Mouse (Mus musculus): ENCODE measurements at regions not wholly inside any gene's neighbourhood (a gene's known extent, or its start where the extent isn't known, plus 50 kb on each side); places are given as distances from the start of the nearest gene placed in this dataset.

DNA sequence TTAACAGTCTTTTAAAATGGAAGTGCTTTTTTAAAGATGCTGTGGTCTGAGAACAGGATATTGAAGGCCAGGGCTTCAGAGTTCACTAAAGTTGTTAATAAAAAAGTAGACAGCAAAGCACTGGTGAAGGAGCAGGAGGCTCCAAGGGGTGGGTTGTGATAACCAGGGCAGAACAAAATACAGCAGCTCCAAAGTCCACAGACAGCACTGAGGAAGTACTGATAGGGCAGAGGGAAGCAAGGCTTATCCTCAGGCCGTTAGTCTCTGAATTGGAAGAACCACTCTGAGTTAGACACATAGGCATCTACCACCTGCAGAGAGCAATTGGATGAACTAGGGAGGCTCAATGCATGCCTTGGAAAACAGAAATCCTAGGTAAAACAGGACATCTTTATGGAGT, 62.1 kb downstream of the P2ry1 start:
- intact Hi-C loops (cut with DNase I), result no loop called here
- no peak for DNase-seq (ENCODE audit: low spot score in 2 of 2)

DNA sequence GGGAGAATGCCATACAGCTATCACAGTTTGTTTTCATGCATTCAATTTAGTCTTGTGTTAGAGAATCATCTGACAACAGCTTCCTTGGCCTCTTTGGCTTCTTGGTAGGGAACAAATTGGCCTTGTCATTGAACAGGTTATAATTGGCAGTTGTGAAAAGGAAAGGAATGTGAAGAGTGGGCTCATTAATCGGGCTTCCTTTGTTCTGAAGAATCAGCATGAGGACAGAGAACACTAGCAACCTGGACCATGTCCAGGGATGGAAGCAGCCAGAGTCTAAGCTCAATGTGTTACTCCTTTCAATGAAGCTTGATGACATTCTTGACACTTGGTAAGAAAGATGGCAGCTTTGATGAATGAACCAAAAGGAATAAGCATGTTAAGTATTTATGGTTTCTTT, 64.5 kb downstream of the P2ry1 start:
- intact Hi-C loops (cut with DNase I), result no loop called here
- no peak for DNase-seq (ENCODE audit: low spot score in 2 of 2)

DNA sequence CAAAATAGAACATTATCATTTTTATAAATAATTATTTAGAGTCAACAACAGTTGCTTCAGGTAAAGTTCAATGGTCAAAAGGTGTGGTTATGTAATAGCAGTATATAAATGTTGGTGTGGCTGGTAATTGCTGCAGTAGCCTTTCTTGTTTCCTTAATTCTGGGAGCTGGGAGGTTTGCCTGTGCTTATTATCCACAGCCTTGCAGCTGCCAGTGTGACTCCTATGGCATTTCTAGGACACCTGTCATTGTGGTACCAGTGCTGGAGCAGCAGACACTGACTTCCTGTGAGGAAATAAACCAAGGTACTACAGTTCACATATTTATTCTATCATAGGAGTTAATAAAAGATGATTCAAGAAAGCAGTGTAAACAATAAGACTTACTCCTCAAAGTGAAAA, 65.6 kb downstream of the P2ry1 start:
- intact Hi-C loops (cut with DNase I), result no loop called here

DNA sequence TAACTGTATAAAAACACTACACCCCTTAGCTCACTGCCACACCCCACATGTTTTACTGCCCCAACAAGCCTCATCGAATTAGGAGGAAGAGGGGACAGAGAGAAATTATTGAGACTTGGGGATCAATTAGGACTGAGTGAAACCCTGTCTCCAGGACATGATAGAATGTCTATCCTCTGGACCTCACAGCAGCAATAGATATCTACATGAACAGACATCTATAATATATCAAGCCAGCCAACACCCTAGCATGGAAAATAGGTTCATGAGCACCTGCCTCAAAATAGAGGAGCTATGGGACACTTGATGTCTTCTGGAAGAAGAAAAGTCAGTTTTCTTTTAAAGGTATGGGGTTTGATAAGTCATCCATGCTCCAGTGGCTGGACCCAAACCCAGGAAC, 68.4 kb downstream of the P2ry1 start:
- intact Hi-C loops (cut with DNase I), result no loop called here

More for the DNA sequence above, 65.6 kb downstream of the P2ry1 start:
- no peak for DNase-seq (ENCODE audit: low spot score in 2 of 2)

DNA sequence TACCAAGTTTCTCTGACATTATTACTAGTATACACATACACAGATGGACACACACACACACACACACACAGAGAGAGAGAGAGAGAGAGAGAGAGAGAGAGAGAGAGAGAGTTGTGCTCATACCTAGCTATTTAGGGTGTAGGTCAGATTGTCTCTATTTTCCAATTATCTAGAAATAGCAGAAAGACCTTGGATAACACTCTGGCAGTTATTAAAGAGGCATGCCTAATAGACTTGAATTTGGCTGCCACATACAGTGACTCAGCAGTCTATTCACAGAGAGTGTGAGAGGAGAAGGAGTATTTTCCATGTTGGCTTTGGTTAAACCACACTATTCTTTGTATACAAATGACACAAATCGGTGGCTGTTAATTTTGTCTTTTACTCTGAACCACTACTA, 69.7 kb downstream of the P2ry1 start:
- intact Hi-C loops (cut with DNase I), result no loop called here
- no peak for DNase-seq (ENCODE audit: low spot score in 2 of 2)

More for the DNA sequence above, 68.4 kb downstream of the P2ry1 start:
- no peak for DNase-seq (ENCODE audit: low spot score in 2 of 2)

DNA sequence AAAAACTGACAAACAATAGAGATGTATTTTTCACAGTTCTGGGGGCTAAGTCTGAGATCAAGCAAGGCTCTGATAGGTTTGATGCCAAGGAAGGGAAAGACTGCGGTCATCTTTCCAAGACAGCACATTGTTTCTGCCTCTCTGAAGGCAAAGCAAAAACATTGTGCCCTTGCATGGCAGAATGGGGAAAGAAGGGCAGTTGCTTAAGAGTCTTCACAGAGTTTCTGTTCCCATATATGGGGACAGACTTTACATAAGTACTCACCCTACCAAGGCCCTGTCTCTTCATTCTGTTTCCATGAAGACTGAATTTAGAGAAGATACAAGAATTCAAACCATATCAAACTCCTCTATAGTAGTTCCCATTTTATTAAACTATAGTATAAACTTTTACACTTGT, 70.5 kb downstream of the P2ry1 start:
- DNase-seq (ENCODE audit: low spot score in 2 of 2), result no peak
- intact Hi-C loops (cut with DNase I), result no loop called here

DNA sequence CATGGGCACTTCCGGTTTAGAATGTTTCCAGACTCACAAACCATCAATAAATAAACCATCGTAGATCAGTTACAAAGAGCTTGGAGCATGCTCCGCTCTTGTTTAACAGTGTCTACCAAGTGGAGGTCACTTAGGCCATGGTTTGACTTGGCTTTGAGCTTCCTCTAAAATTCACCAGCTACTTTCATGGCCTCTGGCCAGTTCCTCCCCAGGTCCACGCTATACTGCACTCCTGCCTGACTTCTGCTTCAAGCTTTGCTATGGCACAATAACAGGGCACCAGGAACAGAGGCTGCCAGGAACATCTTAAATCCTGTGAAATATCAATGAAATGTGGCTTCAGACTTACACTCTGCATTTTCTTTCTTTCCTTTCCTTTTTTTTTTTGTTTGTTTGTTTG, 71.2 kb downstream of the P2ry1 start:
- no peak for DNase-seq (ENCODE audit: low spot score in 2 of 2)
- intact Hi-C loops (cut with DNase I), result no loop called here

DNA sequence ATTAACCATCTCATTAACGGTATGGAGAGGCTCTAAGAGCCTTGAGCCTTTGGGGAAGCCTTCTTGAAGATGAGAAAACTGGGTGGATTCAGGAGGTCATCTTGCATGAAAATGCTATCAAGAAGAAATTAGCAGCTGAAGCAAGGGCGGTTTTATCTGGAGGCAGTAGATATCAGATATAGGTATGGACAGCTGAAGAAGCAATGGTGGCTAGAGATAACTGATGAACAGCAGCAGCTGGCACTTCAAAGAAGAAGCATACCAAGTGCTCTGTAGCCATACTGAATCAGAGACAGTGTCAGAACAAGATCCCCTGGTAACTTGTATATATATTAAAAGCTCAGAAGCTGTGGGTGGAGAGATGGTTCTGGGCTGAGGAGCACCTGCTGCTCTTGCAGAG, 73.2 kb downstream of the P2ry1 start:
- no peak for DNase-seq (ENCODE audit: low spot score in 2 of 2)
- intact Hi-C loops (cut with DNase I), result no loop called here

DNA sequence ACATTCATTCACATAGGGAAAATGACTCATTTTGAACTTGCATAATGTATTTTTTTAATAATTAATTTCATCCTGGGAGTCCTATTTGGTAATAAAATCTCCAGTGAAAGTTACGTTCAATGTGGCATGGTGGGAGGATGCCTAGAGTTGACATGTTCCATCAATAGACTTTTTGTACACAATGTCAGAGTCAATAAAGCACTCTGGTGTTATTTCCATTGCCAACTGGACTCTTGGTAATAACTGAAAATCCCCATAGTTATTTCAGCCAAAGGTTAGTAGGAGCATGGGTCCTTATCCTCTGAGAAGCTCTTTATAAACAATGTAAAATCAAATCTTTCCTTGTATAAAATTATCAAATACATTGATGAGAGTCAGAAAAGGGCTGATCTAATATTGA, 87.3 kb downstream of the P2ry1 start:
- no peak for DNase-seq (ENCODE audit: low spot score in 2 of 2)
- intact Hi-C loops (cut with DNase I), result no loop called here

DNA sequence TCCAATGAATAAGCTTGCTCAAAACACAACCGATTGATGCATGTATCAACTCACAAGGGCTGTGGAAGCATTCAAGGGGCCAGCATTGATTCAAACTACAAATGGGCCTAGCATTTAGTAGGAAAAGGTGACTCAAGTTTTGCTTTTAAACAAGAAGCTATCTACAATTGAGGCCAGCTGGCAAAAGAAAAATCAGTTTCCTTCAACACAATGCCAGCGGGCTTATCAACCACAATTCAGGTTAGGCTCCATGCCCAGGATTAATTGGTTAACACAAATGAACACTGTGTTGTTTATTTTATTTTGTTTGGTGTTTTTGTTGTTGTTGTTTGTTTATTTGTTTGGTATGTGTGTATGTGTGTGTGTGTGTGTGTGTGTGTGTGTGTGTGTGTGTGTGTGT, 89.4 kb downstream of the P2ry1 start:
- intact Hi-C loops (cut with DNase I), result no loop called here
- no peak for DNase-seq (ENCODE audit: low spot score in 2 of 2)

DNA sequence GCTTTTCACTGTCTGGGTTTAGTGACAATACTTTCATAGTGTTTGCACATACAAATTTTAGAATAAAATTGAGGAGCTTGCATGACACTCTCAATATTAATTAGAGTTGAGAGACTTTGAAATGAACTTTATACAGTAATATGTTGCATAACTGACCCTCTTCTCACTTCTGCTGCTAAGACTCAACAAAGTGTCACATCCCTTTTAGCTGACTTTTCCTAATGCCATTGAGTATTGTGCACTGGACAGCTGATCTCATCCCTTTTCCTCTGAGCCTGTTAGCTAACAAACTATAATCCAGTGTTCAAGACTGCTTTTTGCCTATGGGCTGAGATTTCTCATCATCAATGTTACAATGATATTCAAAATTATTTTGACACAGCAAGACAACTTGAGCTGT, 113.8 kb downstream of the P2ry1 start:
- no peak for DNase-seq (ENCODE audit: low spot score in 2 of 2)
- intact Hi-C loops (cut with DNase I), result no loop called here

DNA sequence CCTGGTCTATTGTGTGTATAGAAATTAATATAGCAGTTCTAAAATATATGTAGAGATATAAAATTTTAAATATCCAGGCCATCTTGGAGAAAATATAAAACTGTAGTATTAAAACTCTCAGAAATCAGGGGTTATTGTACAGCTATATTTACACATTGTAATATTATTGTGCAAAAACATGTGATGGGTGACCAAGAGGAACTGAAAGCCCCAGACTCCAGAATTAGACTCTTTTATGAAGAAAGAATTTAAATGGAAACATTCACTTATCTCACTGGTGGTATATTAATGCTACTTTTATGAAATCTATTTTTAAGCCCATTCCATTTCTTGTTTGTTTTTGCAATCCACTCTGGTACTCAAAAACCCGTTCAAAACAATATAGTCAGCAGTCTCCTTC, 130.5 kb downstream of the P2ry1 start:
- intact Hi-C loops (cut with DNase I), result no loop called here

DNA sequence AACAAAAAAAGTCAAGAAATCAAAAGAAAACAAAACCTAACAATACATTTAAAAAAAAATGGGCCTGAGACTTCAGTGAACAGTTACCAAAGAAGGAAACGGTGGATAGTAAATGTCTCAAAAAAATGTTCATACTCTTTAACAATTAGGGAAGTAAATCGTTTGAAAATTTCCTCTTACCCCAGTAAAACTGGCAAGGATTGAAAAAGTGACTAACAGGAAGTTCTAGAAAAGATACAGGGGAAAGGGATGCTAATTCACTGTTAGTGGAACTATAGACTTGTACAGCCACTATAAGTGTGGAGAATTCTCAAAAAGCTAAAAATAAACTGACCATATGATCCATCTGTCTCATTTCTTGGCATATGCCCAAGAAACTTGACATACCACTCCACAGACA, 151.5 kb downstream of the P2ry1 start:
- no peak for DNase-seq (ENCODE audit: low spot score in 2 of 2)
- intact Hi-C loops (cut with DNase I), result no loop called here

More for the DNA sequence above, 130.5 kb downstream of the P2ry1 start:
- DNase-seq (ENCODE audit: low spot score in 2 of 2), result no peak

DNA sequence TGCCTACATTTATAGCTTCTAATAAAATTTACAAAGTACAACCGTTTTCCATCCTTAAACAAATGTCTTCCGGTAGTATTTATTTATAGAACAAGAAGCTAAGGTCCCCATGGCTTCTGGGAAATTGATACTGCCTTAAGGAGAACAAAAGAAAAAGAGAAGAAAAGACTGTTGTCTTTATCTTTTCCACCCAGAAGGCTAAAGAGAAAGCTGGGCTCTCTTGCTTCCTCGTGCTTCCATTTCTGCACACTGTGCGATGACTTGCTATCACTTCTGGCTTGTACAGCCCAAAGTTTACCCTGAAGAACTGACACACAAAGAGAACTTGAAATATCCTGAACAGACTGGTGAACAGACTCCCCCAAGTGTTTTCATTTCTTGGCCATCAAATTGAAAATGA, 157.2 kb downstream of the P2ry1 start:
- intact Hi-C loops (cut with DNase I), result no loop called here
- DNase-seq (ENCODE audit: low spot score in 2 of 2), result no peak

DNA sequence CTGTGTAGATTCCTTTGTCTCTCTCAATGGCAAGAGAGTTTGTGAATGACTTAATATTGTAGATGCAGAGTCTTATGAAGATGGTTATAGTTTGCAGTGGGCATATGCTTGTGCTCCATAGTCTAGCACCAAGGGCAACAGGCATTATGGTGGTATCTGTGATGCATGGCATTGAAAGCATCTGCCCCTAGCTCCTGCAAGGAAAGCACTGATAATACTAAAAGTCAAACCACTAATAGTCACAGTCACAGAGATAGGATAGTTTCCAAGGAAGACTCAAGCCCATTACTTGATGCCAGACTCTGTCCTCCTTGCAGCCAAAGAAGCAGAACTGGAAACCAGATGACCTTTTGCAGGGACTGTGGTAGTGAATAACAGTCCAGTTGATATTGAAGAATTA, 158.8 kb downstream of the P2ry1 start:
- intact Hi-C loops (cut with DNase I), result no loop called here
- no peak for DNase-seq (ENCODE audit: low spot score in 2 of 2)

DNA sequence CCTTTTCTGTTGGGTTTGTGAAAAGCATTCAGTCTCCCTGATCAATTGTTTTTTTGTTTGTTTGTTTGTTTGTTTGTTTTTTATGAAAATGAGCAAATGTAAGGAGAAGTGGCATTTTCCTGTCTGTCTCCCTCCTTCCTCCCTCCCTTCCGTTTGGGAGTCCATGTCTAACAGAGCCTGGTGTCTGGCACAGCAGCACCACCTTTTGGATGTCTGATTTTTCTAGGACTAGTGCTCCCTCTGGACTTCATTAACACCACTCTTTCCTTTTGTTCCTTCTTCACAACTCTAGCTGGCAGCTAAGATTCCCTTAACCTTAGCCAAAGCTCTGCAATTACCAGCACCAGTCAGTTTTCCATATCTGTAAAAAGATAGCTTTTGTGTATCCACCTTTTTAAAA, 175.6 kb upstream of the Rap2b start:
- intact Hi-C loops (cut with DNase I), result loop anchor here (10.0 kb wide), 1 partner anchor 421 kb away; no protein-coding TSS in a partner anchor
- DNase-seq (ENCODE audit: low spot score in 2 of 2), result peak in 1 of 2 experiments; percentile 8

DNA sequence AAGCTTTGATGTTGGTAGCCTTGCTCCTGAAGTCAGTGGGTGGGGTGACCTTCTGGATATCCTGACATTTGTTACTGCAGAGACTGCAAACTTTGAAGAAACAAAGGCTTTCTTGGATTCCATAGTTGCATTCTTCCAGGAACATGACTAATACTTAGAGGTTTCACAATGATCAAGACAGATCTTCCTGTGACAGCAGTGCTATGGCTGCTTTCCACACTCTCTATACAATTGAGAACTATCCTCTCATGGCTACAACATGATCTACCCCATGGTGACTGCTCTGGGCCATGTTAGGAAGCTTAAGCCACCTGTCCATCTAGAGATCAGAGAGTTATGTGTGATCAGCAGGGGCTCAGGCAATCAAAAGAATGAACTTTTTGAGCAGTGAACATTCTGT, 172.8 kb upstream of the Rap2b start:
- intact Hi-C loops (cut with DNase I), result loop anchor here (10.0 kb wide), 1 partner anchor 424 kb away; no protein-coding TSS in a partner anchor
- no peak for DNase-seq (ENCODE audit: low spot score in 2 of 2)

DNA sequence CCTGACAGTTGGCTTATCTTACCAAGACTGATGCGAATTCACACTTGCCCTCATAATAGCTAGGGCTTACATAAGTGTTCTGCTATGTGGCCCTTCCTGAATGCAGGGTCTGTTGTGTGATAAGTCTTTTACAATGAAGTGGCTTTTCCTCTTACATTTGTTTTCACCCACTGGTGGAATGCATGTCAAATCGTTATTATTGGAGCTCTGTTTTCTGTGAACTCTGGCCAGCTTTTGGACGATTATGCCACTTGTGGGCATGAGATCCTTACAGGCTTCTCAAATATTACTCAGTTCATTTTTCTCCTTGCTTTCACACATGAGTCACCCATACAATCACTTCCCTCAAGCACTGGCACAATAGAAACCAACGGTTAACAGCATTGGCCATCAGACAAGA, 144.9 kb upstream of the Rap2b start:
- DNase-seq (ENCODE audit: low spot score in 2 of 2), result no peak
- intact Hi-C loops (cut with DNase I), result no loop called here

DNA sequence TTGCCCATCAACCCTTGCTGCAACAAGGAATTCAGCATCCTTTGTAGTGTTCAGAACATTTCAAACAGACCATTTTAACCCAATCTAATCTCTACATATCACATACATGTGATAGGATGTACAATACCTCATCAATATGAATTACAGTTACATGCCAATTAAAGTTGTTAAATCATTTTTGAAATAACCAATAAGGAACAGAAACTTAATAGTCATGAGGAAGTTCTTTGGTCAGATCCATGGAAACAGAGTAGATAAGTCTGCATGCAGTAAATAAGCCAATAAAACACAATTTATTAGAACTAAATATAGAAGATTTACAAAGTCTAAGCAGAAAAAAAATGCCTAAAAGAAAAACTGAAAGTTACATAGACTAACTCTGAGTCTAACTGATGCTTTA, 136.9 kb upstream of the Rap2b start:
- intact Hi-C loops (cut with DNase I), result no loop called here
- DNase-seq (ENCODE audit: low spot score in 2 of 2), result no peak

DNA sequence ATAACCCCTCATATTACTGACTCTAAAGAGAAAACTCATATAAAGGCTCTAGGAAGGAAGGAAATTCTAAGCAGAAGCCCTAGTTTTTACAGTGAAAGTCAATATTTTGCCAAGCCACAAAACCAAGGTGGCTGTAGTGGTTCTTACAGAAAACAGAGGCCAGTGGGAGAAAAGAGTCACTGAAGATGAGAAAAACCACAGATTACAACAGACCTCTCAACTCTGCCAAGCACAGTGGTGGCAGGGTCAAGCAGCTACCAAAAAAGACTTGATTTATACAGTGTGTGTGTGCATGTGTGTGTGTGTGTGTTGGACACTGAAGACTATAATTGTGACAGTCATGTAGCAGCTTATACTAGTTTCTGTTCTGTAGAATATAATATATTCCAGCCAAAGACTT, 136.4 kb upstream of the Rap2b start:
- intact Hi-C loops (cut with DNase I), result no loop called here
- DNase-seq (ENCODE audit: low spot score in 2 of 2), result no peak

DNA sequence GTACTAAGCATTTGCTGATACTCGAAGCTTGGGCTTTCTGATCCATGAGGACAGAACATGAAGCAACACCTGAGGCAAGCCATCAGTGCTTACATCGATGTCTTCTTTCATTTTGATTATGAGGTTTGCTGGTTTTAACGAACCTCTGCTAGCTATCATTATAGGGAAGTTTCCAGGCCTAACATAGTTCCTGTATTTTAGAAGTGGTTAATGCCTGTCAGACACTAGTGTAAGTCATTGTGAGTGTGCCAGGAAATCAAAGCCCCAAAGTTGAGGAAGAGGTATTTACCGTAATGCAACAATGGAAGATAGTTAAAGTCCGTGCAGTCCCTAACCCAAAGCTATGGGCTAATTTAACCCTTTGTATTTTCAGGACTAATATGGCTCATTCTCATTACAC, 120.1 kb upstream of the Rap2b start:
- DNase-seq (ENCODE audit: low spot score in 2 of 2), result no peak
- intact Hi-C loops (cut with DNase I), result loop anchor here (5.0 to 10.0 kb wide), 2 partner anchors 603 to 1216 kb away; no protein-coding TSS in a partner anchor

DNA sequence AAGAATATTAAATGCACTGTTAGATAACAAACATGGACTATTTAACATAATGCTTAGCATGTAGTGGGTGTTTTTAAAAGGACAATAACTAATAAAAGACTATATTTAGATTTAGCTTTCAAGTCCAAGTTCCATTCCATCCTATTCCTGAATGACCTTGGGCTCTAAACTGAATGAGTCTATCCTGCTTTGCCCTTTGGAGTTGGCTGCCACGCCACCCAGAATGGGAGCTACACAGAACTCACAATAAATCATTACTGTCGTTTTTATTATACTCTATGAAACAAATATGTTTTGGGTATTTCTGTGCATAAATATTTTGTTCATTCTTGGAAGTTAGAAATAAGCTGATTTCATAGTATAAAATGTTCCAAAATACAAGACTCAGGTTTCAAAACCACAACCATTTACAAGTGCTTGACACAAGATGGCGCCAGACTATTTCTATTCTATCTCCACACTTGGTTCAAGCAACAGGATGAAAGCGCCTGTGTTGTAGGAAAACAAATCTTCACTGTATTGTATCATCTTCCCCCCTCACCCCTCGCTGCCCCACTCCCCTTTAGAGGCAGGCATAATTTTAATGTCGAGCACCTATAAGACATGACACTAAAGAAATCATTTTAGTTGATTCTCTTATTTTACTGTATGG, 117.4 kb upstream of the Rap2b start:
- peak; percentile 52 to 78 for DNase-seq (ENCODE audit: low spot score in 2 of 2)
- intact Hi-C loops (cut with DNase I), result loop anchor here (2.0 to 10.0 kb wide), 3 partner anchors 601 to 1213 kb away; no protein-coding TSS in a partner anchor
